Mouse (Mus musculus): ENCODE measurements around the gene Hcrtr1.

Hcrtr1 gene

DNA sequence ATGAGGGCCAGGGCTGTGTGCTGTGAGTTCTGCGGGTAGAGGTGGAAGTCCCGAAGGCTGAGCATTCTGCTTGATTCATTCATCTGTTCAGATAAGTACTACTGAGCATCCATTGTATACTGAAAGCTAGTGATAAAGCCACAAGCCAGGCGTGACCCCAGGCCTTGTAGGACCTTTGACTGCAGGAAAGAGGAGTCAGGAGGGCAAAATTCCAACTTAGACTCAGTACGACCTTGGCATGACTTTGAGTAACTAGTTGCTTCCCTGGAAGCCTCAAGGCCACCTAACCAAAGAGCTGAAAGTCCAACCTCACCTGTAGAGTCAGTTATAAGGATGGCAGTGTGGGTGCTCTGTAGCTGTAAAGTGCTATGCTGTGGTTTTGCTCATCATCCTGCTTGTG lies 18.4 kb downstream of the Hcrtr1 start:
- DNase-seq (ENCODE audit: low spot score) = no peak

GRCm38 (mm10) chr4:130112732-130113131 lies 26.4 kb downstream of the Hcrtr1 start:
- no peak for DNase-seq (ENCODE audit: low spot score)

- peak; percentile 71 for DNase-seq (ENCODE audit: low spot score)
Measured at GRCm38 (mm10) chr4:130112299-130112698, 26.9 kb downstream of the Hcrtr1 start.

- DNase-seq (ENCODE audit: low spot score) = no peak
Measured at GRCm38 (mm10) chr4:130110091-130110490, 29.1 kb downstream of the Hcrtr1 start.

DNA sequence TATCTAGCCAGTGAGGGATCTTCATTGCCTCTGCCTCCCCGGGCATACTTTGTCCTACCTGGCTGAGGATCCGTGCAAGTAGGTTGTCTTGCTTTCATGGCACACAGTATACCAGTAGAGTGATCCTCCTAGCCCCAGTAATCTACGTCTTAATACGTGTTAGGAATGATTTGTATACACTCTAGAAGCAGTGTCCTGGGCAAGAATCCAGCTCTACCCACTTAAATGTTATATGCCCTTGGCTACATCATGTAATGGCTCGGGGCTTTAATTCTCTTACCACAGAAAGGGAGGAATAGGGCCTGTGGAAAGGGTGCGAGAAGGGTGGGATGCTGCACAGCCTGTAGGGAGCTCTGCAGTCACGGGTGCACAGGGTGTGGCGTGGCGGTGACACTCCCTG lies 29.5 kb downstream of the Hcrtr1 start:
- DNase-seq (ENCODE audit: low spot score) = no peak

DNA sequence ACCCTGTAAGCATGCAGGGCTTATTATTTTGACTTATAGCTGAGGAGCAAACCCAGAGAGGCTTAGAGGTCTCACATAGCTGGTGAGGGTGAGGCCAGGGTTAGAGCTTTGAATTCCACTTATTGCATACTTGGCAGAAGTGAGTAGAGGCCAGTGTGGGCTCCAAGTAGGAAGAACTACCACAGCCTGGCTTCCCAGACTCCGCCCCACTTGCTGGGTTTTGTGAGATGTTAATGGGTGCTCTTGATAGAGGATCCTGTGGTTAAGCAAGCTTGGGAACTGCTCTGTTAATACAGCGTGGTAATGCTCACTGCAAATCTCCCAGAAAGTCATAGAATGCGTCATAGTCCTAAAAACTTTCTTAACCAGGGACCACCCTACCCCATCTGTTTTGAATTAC lies 30.2 kb downstream of the Hcrtr1 start:
- no peak for DNase-seq (ENCODE audit: low spot score)

DNA sequence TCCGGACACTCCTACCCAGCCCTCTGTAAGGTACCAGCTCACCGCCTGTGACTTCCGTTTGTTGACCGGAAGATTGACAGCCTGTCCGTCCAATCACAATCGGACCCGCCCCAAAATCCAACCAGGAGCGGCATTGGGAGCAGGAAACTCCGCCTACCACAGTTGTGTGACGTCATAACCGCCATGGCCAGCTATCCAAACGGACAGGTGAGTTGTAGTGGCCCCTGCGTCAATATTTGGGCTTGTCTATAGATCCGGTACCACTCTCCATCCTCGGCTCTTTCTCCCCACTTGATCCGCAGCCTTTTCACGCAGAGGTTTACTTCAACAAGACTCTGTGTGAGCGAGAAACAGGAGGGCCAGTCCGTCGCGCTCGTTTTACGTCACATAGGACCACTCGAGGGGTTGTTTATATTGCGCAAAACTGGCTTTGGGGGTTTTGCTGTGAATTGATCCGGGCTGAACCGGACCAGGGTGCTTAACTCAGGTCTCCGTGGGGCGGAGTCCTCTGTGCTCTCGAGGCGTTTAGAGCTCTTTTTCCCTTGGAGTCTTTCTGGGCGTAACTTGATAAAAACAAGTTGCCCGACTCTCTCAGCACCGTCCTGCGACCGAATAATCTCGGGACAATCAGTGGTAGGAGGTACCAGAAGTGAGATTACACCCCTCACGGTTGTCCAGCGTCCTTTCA lies 31.6 kb downstream of the Hcrtr1 start:
- peak; percentile 100 for DNase-seq (ENCODE audit: low spot score)

GRCm38 (mm10) chr4:130107065-130107443 lies 32.1 kb downstream of the Hcrtr1 start:
- DNase-seq (ENCODE audit: low spot score) = no peak

DNA sequence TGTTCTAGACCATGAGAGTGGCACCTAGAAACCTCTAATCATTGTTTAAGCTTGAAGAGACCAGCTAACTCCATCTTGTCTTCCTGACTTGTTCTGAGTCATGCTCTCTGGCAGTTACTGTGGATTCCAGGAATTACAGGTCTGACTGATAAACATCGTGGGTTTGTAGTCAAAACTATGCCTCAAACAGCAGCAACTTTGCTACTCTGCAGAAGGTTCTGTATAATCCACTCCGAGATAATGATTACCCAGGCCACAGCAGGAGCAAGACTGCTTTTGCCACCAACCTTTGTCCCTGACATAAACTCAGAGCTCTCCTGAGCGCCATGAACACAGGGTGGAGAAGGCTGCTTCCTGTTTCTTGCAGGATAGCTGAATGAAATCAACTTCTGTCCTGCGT lies 34.6 kb downstream of the Hcrtr1 start:
- DNase-seq (ENCODE audit: low spot score) = no peak

- DNase-seq (ENCODE audit: low spot score) = no peak
Measured at GRCm38 (mm10) chr4:130103632-130104031, 35.5 kb downstream of the Hcrtr1 start.

DNA sequence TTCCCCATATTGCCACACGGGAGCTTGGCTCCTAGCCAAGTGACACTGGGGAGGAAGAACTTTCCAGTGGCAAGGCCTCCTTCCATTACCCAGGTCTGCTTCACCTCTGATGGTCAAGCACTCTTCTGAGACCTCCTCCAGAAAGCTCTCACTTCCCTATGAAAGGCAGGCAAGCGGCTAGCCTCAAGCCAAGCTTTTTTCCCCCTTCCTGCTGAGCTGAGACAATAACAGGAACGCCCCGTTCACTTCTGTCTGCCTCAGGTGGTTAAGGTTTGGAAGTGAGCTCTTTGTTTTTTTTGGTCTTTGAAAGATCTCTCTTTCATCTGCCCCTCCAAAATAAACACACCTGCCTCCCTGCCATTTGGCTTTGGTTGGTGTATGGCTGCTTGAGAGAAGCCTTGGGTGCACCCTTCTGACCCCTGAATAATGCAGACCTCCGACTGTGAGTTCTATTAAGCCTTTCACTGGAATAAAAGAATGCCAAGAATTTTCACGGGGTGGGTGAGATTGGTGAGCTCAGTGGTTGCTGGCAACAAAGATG lies 37.0 kb downstream of the Hcrtr1 start, which contains the start of gene Pef1:
Gene Pef1 (plus strand): TSS at position 448 of the 541 bp plus-strand sequence.
- DNase-seq (ENCODE audit: low spot score) = no peak

GRCm38 (mm10) chr4:130101183-130101582 lies 38.0 kb downstream of the Hcrtr1 start:
- DNase-seq (ENCODE audit: low spot score) = no peak

- no peak for DNase-seq (ENCODE audit: low spot score)
Measured at GRCm38 (mm10) chr4:130095137-130095536, 44.0 kb downstream of the Hcrtr1 start.

- peak; percentile 91 for DNase-seq (ENCODE audit: low spot score)
Measured at GRCm38 (mm10) chr4:130087293-130087692, 51.9 kb downstream of the Hcrtr1 start.

GRCm38 (mm10) chr4:130085246-130085820 lies 53.8 kb downstream of the Hcrtr1 start:
- no peak for DNase-seq (ENCODE audit: low spot score)

GRCm38 (mm10) chr4:130084331-130084945 lies 54.7 kb downstream of the Hcrtr1 start:
- peak; percentile 67 for DNase-seq (ENCODE audit: low spot score)

GRCm38 (mm10) chr4:130082211-130082610 lies 56.9 kb downstream of the Hcrtr1 start:
- no peak for DNase-seq (ENCODE audit: low spot score)

- peak; percentile 66 for DNase-seq (ENCODE audit: low spot score)
Measured at GRCm38 (mm10) chr4:130081345-130082190, 57.6 kb downstream of the Hcrtr1 start.
